Mouse (Mus musculus) small intestine, adult 2 months (tissue): ENCODE results near the gene Proser3.

Experiments used
- CTCF ChIP-seq: fragments of 200-500 bp; IDR thresholded peaks from 2 replicates; pipeline ENCODE4 v1.5.1; 2012; ENCODE audit warnings: low read depth, mild to moderate bottlenecking, control low read depth, inconsistent platforms, low read length, moderate library complexity, mixed read lengths; ENCODE audit not compliant: insufficient replicate concordance, insufficient read length; ENCODE audit errors: extremely low read depth
- POLR2A ChIP-seq: fragments of 200-500 bp; IDR thresholded peaks from 2 replicates; pipeline ENCODE4 v1.6.1; 2012; ENCODE audit warnings: low read depth, mild to moderate bottlenecking, control low read depth, inconsistent platforms, low read length, moderate library complexity

GRCm38 (mm10) chr7:30553810-30554584, 1.9 kb upstream of the Proser3 start:
- TF ChIP-seq CTCF (no peak), POLR2A (no peak)
